Mouse (Mus musculus) lung, postnatal 0 days (tissue): ENCODE data around the gene Foxk1.

Experiments used
- CTCF ChIP-seq: IDR thresholded peaks from 2 replicates; pipeline ENCODE4 v1.5.1; 2016; ENCODE audit warnings: antibody characterized with exemption, mild to moderate bottlenecking
- EP300 ChIP-seq: IDR thresholded peaks from 2 replicates; pipeline ENCODE4 v1.6.1; 2016; ENCODE audit warnings: antibody characterized with exemption, mild to moderate bottlenecking, control low read depth

- TF ChIP-seq CTCF, result no peak
- TF ChIP-seq EP300, result no peak
Measured at GRCm38 (mm10) chr5:142445709-142446108, 44.4 kb downstream of the Foxk1 start.
